Mouse (Mus musculus) CH12.LX (cell line): ENCODE measurements around the gene Klhl3. TPM values are rescaled to one million over a fixed set of nuclear protein-coding genes. Genes with fewer than 3 reads are reported as not detected.

Source experiments
- DNase-seq: peaks from one replicate; pipeline ENCODE4 v3.0.0-alpha.2; 2013; ENCODE audit errors: extremely low read depth
- H3K27ac ChIP-seq: 2 replicates; pipeline ENCODE4 v1.5.1; 2012; ENCODE audit warnings: low read depth, mild to moderate bottlenecking, control low read depth, moderate library complexity; ENCODE audit not compliant: insufficient read depth
- H3K27me3 ChIP-seq: replicated peaks from 2 replicates; pipeline ENCODE3; 2012; ENCODE audit warnings: inconsistent platforms
- H3K36me3 ChIP-seq, 2 experiments: replicated peaks in 1 of 2; 2 replicates each; pipeline versions ENCODE3 to v1.6.1; 2012; ENCODE audit warnings: inconsistent platforms in 1 of 2, low read length in 1 of 2, mild to moderate bottlenecking in 1 of 2, mixed read lengths in 1 of 2, moderate library complexity in 1 of 2; ENCODE audit not compliant: control insufficient read depth in 1 of 2, insufficient read depth in 1 of 2
- H3K4me1 ChIP-seq, 2 experiments: 2 replicates each; pipeline ENCODE4 v1.6.1; 2012; ENCODE audit warnings: inconsistent platforms in 1 of 2, moderate library complexity in 1 of 2; ENCODE audit not compliant: insufficient read depth in 2 of 2, control insufficient read depth in 1 of 2
- H3K4me2 ChIP-seq: 2 replicates; pipeline ENCODE4 v1.6.1; 2012; ENCODE audit warnings: low read depth, mild to moderate bottlenecking, control low read depth; ENCODE audit not compliant: poor library complexity, insufficient read depth, severe bottlenecking
- H3K4me3 ChIP-seq, 3 experiments: fragments of 150-350 bp in 1 of 3; sonication (generic) in 1 of 3; replicated peaks in 1 of 3; 2 replicates each; pipeline versions ENCODE3 to v1.5.1; 2011 to 2012; ENCODE audit warnings: low read depth in 2 of 3, low read length in 2 of 3, mild to moderate bottlenecking in 2 of 3, moderate library complexity in 2 of 3, control low read depth in 1 of 3, improper control_type of control experiment in 1 of 3, inconsistent platforms in 1 of 3, mixed read lengths in 1 of 3; ENCODE audit not compliant: poor library complexity in 1 of 3
- H3K79me2 ChIP-seq: replicated peaks from 2 replicates; pipeline ENCODE4 v1.6.1; 2012; ENCODE audit warnings: mild to moderate bottlenecking, moderate library complexity; ENCODE audit not compliant: control insufficient read depth, poor library complexity, insufficient read depth, severe bottlenecking; ENCODE audit errors: extremely low read depth
- H3K9ac ChIP-seq: 2 replicates; pipeline ENCODE4 v1.6.1; 2012; ENCODE audit warnings: low read depth, mild to moderate bottlenecking, control low read depth, moderate library complexity; ENCODE audit not compliant: insufficient read depth
- H3K9me3 ChIP-seq: replicated peaks from 2 replicates; pipeline ENCODE3; 2012; ENCODE audit warnings: low read length, inconsistent platforms, mixed read lengths
- BHLHE40 ChIP-seq: IDR thresholded peaks from 2 replicates; pipeline ENCODE4 v1.6.1; 2011; ENCODE audit warnings: mild to moderate bottlenecking, low read depth, low read length, improper control_type of control experiment
- CHD2 ChIP-seq: IDR thresholded peaks from 2 replicates; pipeline ENCODE4 v1.6.1; 2011; ENCODE audit warnings: low read length, improper control_type of control experiment
- E2F4 ChIP-seq: IDR thresholded peaks from 2 replicates; pipeline ENCODE4 v1.6.1; 2011; ENCODE audit warnings: low read depth, low read length, improper control_type of control experiment; ENCODE audit not compliant: insufficient replicate concordance
- ELF1 ChIP-seq: IDR thresholded peaks from 2 replicates; pipeline ENCODE4 v1.6.1; 2014; ENCODE audit warnings: low read depth, mild to moderate bottlenecking, inconsistent platforms, low read length, improper control_type of control experiment
- EP300 ChIP-seq: IDR thresholded peaks from 2 replicates; pipeline ENCODE4 v1.6.1; 2011; ENCODE audit warnings: low read length, improper control_type of control experiment
- HCFC1 ChIP-seq: IDR thresholded peaks from 2 replicates; pipeline ENCODE4 v1.6.1; 2012; ENCODE audit warnings: low read depth, mild to moderate bottlenecking, inconsistent platforms, low read length, improper control_type of control experiment
- JUN ChIP-seq: IDR thresholded peaks from 2 replicates; pipeline ENCODE4 v1.6.1; 2011; ENCODE audit warnings: low read depth, mild to moderate bottlenecking, low read length, improper control_type of control experiment, moderate library complexity; ENCODE audit not compliant: insufficient read depth
- KAT2A ChIP-seq: IDR thresholded peaks from 2 replicates; pipeline ENCODE4 v1.6.1; 2012; ENCODE audit warnings: low read length, improper control_type of control experiment, inconsistent platforms; ENCODE audit not compliant: insufficient replicate concordance
- MAFK ChIP-seq: IDR thresholded peaks from 2 replicates; pipeline ENCODE4 v1.6.1; 2011; ENCODE audit warnings: low read length, improper control_type of control experiment; ENCODE audit not compliant: insufficient replicate concordance
- MAZ ChIP-seq: IDR thresholded peaks from 2 replicates; pipeline ENCODE4 v1.6.1; 2012; ENCODE audit warnings: low read depth, mild to moderate bottlenecking, inconsistent platforms, low read length, improper control_type of control experiment, moderate library complexity
- MXI1 ChIP-seq: IDR thresholded peaks from 2 replicates; pipeline ENCODE4 v1.6.1; 2011; ENCODE audit warnings: mild to moderate bottlenecking, low read depth, low read length, improper control_type of control experiment
- MYC ChIP-seq: IDR thresholded peaks from 2 replicates; pipeline ENCODE4 v1.6.1; 2011; ENCODE audit warnings: low read depth, mild to moderate bottlenecking, improper control_type of control experiment, low read length
- RAD21 ChIP-seq: IDR thresholded peaks from 2 replicates; pipeline ENCODE4 v1.6.1; 2011; ENCODE audit warnings: low read depth, mild to moderate bottlenecking, low read length, improper control_type of control experiment, moderate library complexity
- RCOR1 ChIP-seq: conservative IDR thresholded peaks from 2 replicates; pipeline ENCODE4 v1.6.1; 2012; ENCODE audit warnings: low read depth, mild to moderate bottlenecking, inconsistent platforms, low read length, improper control_type of control experiment
- SMC3 ChIP-seq: IDR thresholded peaks from 2 replicates; pipeline ENCODE4 v1.6.1; 2011; ENCODE audit warnings: low read depth, low read length, improper control_type of control experiment
- UBTF ChIP-seq: IDR thresholded peaks from 2 replicates; pipeline ENCODE4 v1.6.1; 2012; ENCODE audit warnings: low read depth, mild to moderate bottlenecking, inconsistent platforms, low read length, improper control_type of control experiment, moderate library complexity
- USF1 ChIP-seq: IDR thresholded peaks from 2 replicates; pipeline ENCODE4 v1.6.1; 2014; ENCODE audit warnings: low read depth, mild to moderate bottlenecking, inconsistent platforms, low read length, improper control_type of control experiment
- ZKSCAN1 ChIP-seq: IDR thresholded peaks from 2 replicates; pipeline ENCODE4 v1.6.1; 2012; ENCODE audit warnings: low read depth, inconsistent platforms, low read length, improper control_type of control experiment, borderline replicate concordance
- ZNF384 ChIP-seq: IDR thresholded peaks from 2 replicates; pipeline ENCODE4 v1.6.1; 2012; ENCODE audit warnings: low read depth, low read length, improper control_type of control experiment, inconsistent platforms
- dilution Hi-C: fragments of 300-500 bp; cut with MboI; formaldehyde crosslinking; loops from 2 replicates; pipeline ENCODE4 v1.14.3; 2020; ENCODE audit warnings: low sequenced_read_pairs; ENCODE audit not compliant: extremely low pct_unique_long_range_greater_than_20kb, extremely low pct_ligation_motif_present
- in situ Hi-C: fragments of 300-500 bp; cut with MboI; formaldehyde crosslinking; loops from 3 replicates; pipeline ENCODE4 v1.14.3; 2019; ENCODE audit warnings: low sequenced_read_pairs, low pct_ligation_motif_present, low pct_unique_long_range_greater_than_20kb, mixed read lengths
- polyA plus RNA-seq: library from polyadenylated mRNA; unstranded; fragments of >175 nt; gene quantifications from 2 replicates; pipeline ENCODE4 v1.2.1, GENCODE M21; 2012; ENCODE audit warnings: low read depth; ENCODE audit not compliant: insufficient read length
- total RNA-seq, 2 experiments: library from RNA; depleted of rRNA; stranded (reverse); fragments of 300-350 nt in 1 of 2; fragments of >200 nt in 1 of 2; gene quantifications; 2 replicates each; pipeline ENCODE4 v1.2.3; 2012 to 2014

Gene Klhl3
- total and polyA plus RNA-seq, 3 experiments, result not detected

DNA sequence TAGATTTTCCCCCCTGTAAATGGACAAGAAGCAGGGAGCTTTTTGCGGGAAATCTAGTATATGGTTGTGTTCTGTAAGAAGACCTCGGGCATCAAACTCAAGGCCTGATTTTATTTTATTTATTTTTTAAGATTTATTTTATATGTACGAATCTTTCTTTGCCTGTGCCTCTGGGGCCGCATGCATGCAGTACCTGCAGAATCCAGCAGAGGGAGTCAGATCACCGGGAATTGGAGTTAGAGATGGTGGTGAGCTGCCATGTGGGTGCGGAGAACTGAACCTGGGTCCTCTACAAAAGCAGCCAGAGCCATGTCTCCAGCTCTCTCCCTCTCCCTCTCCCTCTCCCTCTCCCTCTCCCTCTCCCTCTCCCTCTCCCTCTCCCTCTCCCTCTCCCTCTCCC, 135.7 kb downstream of the Klhl3 start:
- Histone ChIP-seq H3K9me3 (peaks cover 48% of the 10 kb centered on the region), H3K4me1 (no peaks in the 10 kb centered on the region), H3K4me3 (no peak overlapping the region), H3K36me3 (no peaks in the 10 kb centered on the region), H3K27me3 (no peaks in the 10 kb centered on the region), H3K27ac (no peak overlapping the region), H3K4me2 (no peak overlapping the region), H3K9ac (no peak overlapping the region), H3K79me2 (no peaks in the 10 kb centered on the region)
- DNase-seq, result no peak
- in situ Hi-C loops, result no loop called here
- dilution Hi-C loops, result no loop called here
- TF ChIP-seq ZKSCAN1 (no peak), MAFK (no peak), MAZ (no peak), KAT2A (no peak), ELF1 (no peak), RCOR1 (no peak), RAD21 (no peak), UBTF (no peak), MXI1 (no peak), MYC (no peak), SMC3 (no peak), JUN (no peak), USF1 (no peak), CHD2 (no peak), ZNF384 (no peak), HCFC1 (no peak), E2F4 (no peak), BHLHE40 (no peak)

DNA sequence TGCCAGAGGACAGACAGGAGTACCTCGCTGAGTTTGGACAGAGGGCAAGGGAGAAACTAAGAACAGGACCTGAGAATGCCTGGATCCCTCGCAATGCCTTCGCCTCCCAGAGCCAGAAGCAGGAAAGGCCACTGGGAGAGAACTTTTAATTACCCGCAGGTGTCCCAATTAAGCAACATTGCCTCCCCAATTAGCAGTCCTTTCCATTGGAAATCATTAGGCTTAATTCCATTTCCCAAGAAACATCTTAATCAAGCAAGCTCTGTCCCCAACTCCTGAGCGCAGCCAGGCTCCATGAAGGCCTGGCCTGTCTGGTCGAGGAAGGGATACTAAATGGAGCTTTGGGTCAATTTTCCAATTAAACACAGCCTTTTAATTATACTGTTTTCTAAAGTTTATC, 147.7 kb downstream of the Klhl3 start:
- Histone ChIP-seq H3K9me3 (peaks cover 89% of the 10 kb centered on the region), H3K4me2 (no peak overlapping the region), H3K4me1 (no peaks in the 10 kb centered on the region), H3K4me3 (no peak overlapping the region), H3K9ac (no peak overlapping the region), H3K79me2 (no peaks in the 10 kb centered on the region), H3K27ac (no peak overlapping the region), H3K36me3 (no peaks in the 10 kb centered on the region), H3K27me3 (no peaks in the 10 kb centered on the region)
- no peak for DNase-seq
- TF ChIP-seq CHD2 (no peak), EP300 (no peak)
- dilution Hi-C loops, result no loop called here
- in situ Hi-C loops, result no loop called here
